Mouse (Mus musculus): ENCODE measurements around the gene Hes1.

The Hes1 gene

DNA sequence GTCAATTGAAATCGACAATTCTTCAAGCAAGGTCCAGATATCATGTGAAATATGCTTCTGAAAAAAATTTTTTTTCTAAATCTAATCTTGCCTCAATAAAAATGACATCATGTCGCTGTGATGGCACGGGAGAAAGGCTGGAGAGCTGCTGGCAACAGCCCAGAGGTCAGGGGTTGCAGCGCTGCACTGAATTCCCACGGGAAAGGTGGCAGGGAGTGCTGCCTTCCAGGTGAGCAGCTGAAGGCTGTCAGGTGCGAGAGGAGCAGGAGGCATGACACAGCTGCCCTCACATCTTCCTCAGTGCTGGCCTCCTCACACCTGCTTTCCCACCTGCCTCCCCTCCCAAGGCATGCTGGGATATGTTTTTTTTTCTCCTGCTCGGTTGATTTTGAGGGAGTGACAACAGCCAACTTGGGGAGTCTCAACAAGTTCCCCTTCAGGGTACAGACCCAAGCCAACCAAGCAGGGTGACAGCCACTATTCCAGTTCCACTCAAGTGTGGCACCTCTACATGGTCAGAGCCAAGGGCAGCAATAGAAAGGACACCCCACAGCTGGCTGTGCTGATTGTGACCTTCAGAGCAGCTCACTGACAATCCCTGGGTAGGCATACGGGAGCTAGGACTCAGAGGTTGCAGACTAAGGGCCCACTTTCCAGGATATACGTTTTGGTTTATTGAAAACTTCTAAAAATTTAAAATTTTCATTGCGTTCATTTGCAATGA, 13.3 kb upstream of the Hes1 start:
- intact Hi-C loops (cut with DNase I), result no loop called here

DNA sequence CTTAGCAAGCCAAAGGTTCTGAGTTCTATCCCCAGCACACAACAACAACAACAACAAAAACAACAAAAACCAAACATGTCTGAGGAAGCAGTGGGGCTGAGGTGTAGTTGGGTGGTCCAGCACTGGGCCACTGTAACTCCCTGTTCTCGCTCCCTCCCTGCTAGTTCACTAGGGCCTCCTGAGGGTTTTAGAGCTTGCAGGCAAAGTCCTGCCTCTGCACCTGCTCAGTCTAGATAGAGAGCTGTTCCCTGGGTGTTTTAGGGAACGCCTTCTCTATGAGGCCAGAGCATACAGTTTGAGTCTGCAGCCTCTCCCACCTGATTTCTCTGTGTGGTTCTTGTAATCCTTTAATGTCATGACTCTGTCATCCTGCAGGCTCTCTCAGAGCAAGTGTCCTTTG, 11.9 kb upstream of the Hes1 start:
- intact Hi-C loops (cut with DNase I), result no loop called here

DNA sequence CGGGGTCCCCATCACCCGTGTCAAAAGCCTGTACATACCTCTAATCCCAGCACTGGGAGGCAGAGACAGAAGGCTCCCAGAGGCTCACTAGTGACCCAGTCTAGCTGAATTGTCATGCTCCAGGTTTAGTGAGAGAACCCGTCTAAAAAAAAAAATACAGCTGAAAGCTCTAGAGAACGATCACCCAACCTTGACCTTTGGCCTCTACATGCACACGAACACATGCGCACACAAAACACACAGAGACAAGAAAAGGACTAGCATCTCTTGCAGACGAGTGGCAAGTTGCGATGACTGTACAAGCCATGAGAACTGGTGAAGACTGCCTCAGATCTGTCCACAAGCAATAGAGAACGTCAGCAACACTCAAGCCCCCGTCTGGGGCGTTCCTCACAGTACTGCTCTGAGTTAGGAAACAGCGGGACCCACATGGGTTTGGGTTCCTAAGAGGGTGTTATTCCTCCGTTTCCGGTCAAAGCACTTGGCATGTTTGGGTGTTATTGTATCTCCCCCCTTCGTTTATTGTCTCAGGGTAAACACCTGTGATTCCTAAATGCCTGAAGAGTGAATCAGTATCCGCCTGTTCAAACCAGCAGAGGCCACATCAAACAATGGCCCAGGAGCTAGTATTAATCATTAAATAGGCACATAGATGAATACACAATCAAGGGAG, 11.2 kb upstream of the Hes1 start:
- intact Hi-C loops (cut with DNase I), result no loop called here

DNA sequence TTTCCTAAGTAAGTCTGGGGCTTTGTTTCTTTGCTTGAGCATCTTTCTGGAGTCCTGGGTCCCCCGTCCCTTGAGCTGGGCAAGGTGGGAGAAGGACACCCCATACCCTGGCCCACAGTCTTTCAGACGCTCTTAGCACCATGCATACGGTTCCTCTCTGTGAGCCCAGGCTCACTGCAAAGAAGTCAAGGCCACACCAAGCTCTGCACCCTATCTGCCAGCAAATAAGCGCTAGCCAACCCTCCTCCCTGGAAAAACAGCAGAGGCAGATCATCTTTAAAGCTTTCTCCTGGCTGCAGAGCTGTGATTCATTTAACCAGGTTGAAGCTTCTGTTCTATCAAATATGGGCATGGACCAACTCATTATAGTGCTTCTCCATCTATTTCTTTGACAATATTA, 9.6 kb upstream of the Hes1 start:
- intact Hi-C loops (cut with DNase I), result no loop called here

DNA sequence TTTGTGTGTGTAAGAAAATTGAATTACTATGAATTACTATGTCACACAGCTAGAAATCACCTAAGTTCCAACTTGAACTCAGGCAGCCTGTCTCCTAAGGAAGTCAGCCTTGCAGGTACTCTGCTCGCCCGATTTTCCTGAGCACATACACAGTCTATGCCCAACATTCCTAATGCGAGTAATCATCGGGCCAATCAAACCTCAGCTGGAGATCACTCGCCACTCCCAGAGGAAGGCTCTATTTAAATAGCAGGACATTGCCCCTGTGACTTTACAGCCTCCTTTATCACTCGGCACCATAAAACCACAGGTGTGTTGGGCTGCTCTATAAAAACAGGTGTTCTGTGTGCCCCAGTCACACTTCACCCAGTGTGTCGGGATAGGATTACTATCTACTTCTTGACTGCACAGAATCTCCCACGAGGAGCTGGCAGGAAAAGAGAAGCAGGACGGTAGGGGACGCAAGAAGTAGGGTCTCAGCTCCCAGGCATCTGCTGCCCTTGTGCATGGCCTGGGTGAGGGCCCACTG, 8.8 kb upstream of the Hes1 start:
- intact Hi-C loops (cut with DNase I), result no loop called here

DNA sequence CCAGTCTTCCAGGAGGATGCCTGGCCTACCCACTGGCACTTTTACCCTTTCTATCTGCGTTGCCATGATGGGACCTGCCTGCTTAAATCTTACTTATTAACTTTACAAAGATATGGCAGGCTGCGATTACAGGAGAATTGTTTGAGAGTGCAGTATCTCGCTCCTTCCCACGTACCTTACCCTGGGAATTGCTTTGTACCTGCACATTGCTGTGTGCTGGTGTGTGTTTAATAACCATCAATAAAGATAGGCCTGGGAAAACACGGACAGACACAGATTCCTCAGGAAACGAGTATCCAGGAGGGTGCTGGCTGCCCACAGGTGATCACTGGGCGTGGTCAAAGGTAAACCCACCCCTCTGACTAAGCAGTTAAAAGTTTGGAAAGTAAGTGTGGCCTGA, 8.3 kb upstream of the Hes1 start:
- intact Hi-C loops (cut with DNase I), result no loop called here

DNA sequence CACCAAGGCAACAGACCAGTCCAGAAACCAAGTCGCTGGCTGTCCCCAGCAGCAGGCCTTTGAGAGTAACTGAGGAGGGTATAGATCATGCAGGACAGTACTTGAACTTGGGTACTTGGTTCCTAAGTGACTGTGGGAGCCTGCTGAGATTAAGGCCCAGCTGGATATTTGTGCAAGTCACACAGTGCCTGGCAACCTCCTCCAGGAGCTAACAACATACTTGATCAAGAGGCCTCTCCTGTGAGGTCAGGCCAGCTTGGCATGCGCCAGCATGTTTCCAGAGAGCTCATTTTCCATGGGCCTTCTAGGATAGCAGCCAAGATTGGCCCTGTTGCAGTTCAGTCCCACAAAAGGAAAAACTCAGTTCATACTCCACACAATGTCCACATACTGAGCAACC, 7.3 kb upstream of the Hes1 start:
- intact Hi-C loops (cut with DNase I), result no loop called here

DNA sequence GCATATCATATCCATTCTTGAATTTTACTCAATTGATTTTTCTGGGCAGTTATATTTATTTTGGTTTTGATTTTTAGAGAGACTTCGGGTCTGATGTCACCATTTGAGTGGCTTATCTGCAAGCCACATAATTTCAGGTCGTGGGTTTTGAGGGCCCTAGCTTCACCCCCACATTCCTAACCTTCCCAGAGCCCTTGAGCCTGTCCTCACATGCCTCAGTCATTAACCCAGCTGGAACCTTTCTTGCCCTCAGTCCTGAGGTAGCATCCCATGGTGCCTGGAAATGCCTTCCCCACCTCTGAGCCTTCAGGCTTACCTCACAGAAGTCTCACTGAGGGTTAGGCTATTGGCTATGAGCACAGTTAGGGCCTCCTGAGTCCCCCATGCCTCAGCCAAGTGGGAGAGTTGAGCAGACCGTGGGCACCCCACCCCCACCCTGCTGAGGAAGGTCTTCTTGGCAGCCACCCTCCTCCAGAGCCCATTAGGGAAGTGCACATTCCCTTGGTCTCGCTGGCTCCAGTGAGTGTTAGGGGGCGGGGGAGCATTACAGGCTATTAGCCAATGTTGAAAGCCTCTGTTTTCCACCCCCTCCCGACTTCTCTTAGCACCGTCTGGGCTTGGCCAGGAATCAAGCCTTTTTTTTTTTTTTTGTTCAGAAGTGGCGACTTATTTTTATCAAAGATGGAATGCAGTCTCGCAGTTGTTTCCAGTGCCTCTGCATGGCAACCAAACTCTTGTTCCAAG, 5.0 kb upstream of the Hes1 start:
- intact Hi-C loops (cut with DNase I), result no loop called here

DNA sequence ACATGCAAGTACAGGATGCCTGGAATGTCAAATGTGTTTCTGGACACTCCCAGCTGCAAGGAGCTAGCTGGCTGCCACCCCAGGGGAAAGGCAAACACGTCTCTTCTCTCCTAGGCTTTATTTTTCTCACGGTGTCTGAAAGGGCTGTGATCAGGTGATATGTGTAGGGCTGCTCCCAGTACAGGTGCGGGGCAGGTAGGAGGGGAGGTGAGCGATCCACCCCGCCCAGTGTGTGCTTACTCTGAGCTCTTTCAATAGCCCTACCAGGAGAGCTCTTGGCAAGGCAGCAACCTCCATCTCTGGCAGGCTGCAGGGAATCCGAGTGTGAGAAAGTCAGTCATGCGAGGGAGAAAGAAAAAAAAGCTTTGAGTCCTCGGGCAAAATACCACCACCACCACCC, 3.8 kb upstream of the Hes1 start:
- intact Hi-C loops (cut with DNase I), result loop anchor here (5.0 to 10.0 kb wide), 2 partner anchors 38 to 246 kb away; no protein-coding TSS in a partner anchor

DNA sequence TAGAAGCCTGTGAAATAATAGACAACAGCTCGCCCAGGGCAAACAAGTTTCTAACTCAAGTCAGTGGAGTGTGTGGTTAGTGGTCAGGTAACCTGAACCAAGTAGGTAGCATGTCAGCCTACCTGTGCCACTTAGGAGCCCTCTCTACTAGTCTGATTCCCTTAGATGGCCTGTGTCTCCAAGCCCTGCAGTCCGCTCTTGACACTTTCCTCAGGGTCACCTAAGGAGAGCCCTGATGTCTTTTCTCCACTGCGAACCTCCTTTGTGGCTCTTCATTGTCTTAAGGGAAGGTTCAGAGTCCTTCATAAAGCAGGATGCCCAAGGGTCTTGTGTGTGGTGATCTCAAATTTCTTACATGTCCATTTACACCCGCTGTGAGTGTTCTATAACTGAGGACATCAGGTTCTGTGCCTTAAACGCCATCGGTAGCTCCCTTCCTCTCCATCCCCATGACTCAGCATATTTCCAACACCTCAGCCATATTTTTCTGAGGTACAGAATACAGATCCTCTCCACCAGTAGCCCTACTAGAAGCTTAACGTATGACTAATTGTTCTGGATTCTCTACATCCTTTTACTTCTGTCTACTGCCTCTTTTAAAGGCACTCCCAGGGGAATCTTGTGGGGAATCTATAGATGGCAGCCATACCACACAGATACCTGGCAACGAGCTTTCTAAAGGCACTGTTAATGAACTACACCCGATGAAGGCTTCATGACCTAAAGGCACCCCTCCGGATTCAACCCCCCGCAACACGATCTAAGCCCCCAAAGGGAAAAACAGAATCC, 1.7 kb upstream of the Hes1 start:
- intact Hi-C loops (cut with DNase I), result loop anchor here (5.0 to 10.0 kb wide), 2 partner anchors 40 to 248 kb away; no protein-coding TSS in a partner anchor

DNA sequence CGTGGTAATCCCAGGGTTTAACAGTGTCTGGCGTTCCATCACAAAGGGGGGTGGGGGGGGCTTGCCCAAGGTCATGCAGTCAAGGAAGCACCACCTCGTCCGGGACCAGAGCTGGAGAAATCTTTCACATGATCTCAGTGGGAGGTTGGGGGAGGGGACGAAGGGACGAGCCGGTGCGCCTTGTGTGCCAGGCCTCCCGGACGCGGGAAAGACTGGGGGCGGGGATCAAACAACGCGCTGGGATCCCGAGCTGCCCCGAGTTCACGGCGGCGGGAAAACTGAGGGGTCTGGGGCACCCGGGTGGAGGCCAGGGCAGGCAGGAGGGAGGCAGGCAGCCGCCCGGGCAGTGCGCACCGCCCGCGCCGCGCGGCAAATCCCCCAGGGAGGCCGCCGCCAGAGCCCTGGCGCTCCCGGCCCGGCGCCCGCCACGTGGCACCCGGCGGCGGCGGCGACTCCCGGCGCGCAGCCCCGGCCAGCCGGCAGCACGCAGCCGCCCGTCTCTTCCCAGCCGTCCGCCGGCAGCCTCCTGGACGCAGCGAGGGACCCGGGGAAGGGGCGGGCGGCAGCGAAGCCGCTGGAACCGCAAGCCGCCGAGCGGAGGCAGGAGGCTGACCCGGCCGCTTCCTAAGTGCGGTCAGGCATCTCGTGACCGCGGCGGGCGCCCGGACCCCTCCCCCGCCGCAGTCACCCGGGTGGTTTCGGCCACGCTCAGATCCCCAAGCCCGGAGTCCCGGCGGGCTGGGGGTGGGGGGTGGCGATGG, 883 bp upstream of the Hes1 start:
- intact Hi-C loops (cut with DNase I), result loop anchor here (5.0 to 10.0 kb wide), 2 partner anchors 41 to 248 kb away; no protein-coding TSS in a partner anchor

DNA sequence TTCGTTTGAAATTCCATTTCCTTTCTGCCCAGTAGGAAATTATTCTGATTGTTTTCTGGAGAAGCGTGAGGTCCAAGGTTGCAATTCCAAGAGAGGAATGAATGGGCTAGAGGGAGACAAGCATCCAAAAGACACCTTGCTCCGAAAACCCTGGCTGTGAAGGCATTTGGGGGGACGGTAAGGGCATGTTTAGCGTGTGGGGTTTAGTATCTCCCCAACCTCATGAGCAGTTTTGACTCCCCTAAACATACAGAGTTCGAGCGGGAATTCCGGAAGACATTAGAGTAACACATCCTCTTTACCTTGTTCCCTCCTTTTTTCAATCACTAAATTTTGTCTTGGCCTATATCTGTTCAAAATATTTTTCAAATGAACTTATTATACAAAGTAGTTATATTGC, 429 bp downstream of the Hes1 start:
- intact Hi-C loops (cut with DNase I), result loop anchor here (2.0 to 10.0 kb wide), 4 partner anchors 42 to 250 kb away; no protein-coding TSS in a partner anchor

DNA sequence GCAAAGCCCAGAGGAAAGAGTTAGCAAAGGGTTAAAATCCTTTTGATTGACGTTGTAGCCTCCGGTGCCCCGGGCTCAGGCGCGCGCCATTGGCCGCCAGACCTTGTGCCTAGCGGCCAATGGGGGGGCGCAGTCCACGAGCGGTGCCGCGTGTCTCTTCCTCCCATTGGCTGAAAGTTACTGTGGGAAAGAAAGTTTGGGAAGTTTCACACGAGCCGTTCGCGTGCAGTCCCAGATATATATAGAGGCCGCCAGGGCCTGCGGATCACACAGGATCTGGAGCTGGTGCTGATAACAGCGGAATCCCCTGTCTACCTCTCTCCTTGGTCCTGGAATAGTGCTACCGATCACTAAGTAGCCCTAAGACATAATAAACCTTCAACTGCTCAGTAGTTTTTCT, 893 bp downstream of the Hes1 start:
- intact Hi-C loops (cut with DNase I), result loop anchor here (2.0 to 10.0 kb wide), 3 partner anchors 118 to 250 kb away; no protein-coding TSS in a partner anchor

DNA sequence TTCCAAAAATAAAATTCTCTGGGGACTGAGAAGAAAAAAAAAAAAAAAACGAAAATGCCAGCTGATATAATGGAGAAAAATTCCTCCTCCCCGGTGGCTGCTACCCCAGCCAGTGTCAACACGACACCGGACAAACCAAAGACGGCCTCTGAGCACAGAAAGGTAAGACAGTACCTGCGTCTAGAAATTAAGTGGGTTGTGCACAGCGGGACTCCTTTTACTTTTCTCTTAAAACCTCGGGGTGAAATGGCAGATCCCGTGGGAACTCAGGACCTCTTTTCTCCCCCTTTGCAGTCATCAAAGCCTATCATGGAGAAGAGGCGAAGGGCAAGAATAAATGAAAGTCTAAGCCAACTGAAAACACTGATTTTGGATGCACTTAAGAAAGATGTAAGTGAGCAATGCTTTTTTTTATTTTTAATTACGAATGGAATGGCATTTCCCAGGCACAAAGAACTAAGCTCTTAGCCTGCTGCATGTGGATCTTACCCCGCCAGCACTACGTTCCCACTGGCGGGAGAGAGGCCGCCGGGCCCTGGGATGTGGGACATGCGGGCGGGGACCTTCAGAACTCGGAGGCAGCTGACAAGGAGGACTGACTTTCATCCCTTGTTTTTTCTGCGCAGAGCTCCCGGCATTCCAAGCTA, 1.5 kb downstream of the Hes1 start:
- intact Hi-C loops (cut with DNase I), result loop anchor here (2.0 to 10.0 kb wide), 5 partner anchors 119 to 331 kb away; no protein-coding TSS in a partner anchor

DNA sequence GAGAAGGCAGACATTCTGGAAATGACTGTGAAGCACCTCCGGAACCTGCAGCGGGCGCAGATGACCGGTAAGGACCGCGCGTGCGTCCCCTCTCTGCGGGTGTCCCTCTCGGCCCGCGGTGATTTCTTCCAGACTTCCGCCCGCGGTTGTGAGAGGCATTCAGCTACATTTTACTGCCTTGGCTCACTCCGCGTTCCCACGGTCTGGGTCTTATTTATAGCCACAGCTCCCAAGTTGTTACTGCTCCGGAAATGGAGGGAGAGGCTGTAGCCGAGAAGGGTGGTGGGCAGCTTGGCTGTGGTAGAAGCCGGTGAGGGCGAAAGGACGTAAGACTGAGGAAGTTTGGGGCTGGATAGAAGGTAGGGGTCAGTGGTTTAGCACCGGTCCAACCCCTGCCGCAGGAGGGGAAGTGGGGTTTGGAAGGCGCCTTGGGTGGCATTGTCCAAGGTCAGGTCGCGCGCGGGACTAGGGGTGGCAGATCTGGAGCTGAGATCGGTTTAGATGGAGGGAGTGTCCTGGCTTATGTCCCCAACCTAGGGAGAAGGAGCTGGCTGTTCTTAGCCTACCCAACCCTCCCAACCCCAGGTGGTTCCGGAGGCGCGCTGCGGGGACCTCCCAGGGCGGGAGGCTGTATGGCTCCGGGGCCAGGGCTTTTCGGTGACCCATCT, 2.1 kb downstream of the Hes1 start:
- intact Hi-C loops (cut with DNase I), result loop anchor here (2.0 to 10.0 kb wide), 4 partner anchors 122 to 332 kb away; no protein-coding TSS in a partner anchor

DNA sequence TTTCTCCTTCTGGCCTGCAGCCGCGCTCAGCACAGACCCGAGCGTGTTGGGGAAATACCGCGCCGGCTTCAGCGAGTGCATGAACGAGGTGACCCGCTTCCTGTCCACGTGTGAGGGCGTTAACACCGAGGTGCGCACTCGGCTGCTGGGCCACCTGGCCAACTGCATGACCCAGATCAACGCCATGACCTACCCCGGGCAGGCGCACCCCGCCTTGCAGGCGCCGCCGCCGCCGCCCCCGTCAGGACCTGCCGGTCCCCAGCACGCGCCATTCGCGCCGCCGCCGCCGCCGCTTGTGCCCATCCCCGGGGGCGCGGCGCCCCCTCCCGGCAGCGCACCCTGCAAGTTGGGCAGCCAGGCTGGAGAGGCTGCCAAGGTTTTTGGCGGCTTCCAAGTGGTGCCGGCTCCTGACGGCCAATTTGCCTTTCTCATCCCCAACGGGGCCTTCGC, 2.7 kb downstream of the Hes1 start:
- intact Hi-C loops (cut with DNase I), result loop anchor here (2.0 to 10.0 kb wide), 4 partner anchors 122 to 332 kb away; no protein-coding TSS in a partner anchor

DNA sequence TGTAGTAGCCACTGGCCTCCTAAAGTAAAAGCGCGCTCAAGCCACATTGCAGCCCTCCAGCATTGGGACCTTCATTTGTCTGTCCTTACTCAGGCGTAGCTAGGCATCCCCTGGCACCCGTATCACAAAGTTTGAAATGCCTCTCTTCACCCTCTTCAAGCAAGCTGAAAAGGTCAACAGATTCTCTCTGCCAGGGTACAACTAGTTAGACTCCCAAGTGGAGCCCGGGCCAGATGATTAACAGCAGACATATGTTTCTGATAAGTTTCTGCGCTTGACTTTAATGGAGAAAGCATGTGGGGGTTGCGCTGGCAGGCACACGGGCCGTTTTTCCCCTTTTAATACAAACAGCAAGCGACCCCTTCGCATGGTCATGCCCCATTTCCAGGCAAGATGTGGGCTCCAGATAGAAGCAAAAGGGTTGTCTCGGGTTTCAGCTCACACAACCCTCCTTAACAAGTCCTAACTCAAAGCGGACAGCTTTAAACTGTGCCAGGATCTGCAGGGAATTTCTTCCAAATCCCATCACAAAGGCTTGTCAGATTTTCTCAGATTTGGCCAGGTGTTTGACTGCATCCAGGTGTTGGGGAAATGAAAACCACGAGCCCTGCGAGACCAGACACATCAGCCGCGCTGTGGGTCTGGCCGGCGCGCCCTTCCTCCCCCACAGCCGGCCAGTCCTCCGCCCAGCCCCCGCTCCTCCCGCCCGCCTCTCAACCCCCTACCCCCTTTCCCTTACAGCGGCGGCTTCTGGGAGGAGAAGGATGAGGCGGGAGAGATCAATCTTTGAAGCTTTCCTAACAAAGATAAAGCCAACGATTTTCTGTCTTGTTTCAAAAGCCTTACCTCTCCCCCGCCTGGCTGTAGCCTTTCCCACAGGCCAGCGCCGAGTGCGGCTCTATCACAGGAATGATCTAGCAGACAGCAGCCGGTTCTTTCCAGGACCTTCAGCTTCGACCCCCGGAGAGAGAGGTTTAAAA, 4.1 kb downstream of the Hes1 start:
- intact Hi-C loops (cut with DNase I), result loop anchor here (5.0 to 10.0 kb wide), 2 partner anchors 169 to 254 kb away; no protein-coding TSS in a partner anchor
